Mouse (Mus musculus) embryo, embryonic 11.5 days (tissue): ENCODE measurements at regions not wholly inside any gene's neighbourhood (a gene's known extent, or its start where the extent isn't known, plus 50 kb on each side); places are given as distances from the start of the nearest gene placed in this dataset.
A peak's percentile ranks its signal among the peaks of the same experiment; 100 is the strongest.

Source experiments
- DNase-seq: peaks from one replicate; pipeline ENCODE4 v3.0.0-alpha.2; 2012; ENCODE audit warnings: low read depth, low spot score

DNA sequence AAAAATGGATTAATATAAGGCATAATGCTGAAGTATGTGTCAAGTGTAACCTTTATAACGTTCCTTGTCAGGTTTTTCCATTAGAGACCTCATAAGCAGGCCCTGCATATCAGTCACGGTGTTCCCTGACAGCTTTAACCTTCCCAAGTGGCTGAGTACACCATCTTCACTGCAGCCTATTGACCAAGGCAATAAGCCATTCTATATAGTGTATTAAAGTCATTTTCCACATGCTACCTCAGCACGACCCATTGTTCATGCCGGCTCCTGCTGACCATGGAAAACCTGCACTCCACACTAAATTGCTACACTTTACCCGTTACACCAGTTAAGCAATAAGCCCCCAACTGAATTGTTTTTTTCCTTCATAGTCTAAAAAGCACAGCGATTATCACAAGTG, 883.0 kb upstream of the Arrdc3 start:
- DNase-seq, result no peak

DNA sequence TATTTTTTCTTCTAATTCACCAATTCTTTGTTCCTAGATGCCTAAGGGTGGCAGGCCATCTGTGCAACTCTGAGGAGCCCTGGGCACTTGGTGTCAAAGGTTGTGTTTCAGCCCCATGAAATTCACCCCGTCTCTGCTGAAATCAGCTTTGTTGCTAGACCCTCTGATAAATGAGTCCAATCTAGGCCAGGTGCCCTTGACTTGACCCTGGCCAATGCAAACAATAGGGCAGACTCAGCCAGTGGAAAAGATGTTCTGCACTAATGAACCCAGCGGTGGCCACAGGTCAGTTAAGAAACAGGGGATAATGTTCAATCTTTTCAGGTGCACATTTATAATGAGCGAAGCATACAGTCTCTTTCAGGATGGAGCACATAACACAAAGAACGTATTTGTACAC, 882.5 kb upstream of the Arrdc3 start:
- DNase-seq, result peak; percentile 20
